Mouse (Mus musculus): ENCODE measurements around the gene Rtl8a. TPM values are rescaled to one million over a fixed set of nuclear protein-coding genes. Genes with fewer than 3 reads are reported as not detected.
"Not testable (repeated sequence)": the region's sequence is repeated elsewhere in the genome, so short reads cannot be mapped to it uniquely, and the experiment has no call there.

The Rtl8a gene
- total RNA-seq, 2 experiments from 2014 or later, result 92.8 to 118 TPM

DNA sequence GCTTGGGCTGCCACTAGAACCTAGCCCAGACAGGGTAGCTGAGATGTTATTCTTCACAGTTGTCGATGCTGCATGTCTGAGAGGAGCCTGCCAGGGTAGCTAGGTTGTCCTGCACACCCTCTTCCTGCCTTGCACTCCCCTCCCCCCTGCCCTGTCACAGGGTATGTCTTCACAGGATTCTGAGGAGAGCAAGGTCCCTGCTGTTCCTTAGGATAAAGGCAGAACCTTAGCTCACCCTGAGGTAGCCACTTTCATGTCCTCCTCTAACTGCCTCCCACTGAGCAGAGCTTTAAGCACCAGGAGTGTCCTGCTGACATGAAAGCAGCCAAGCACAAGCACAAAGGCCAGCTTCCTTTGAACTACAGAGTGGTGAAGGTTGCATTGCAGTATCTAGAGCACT lies 37.3 kb downstream of the Rtl8a start:
- DNase-seq; intact Hi-C loops (cut with DNase I; ENCODE audit: low total_unique reads): not testable (repeated sequence)

DNA sequence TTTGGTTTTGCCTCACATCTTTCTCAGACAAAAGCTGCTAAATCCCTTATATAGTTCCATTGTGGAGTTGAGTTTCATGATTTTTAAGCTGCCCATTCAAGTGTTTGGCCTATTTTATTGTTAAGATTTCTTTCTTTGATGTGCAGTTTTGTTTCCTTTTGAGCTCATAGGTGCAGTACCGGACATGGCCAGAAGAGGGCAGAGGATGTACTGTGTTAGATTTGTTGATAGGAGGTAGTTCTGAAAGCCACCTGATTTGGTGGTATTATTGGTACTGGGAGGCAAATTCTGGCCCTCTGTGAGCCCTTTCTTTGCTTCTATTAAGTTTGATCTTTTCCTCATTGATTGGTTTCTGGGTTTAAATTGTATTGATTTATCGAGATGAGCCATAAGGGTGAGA lies 43.5 kb downstream of the Rtl8a start:
- intact Hi-C loops (cut with DNase I; ENCODE audit: low total_unique reads), result not testable (repeated sequence)
- DNase-seq, result peak; percentile 21

Other genes with a start within 250 kb of the Rtl8a start
- not detected for gene Etd, start 208.8 kb downstream of the Rtl8a start, total RNA-seq (2021)
- gene Rtl8c, start 35.6 kb downstream of the Rtl8a start, total RNA-seq (2021), result 10 to 100 TPM; 10.5 to 14.2 TPM
- not detected for gene Gm14597, start 34.7 kb downstream of the Rtl8a start, total RNA-seq (2021)
- 100 to 1,000 TPM in 1 of 2 experiments, 10 to 100 TPM in 1; 88.7 to 100 TPM for gene Rtl8b, start 26.7 kb upstream of the Rtl8a start, total RNA-seq (2021)
- not detected for gene 4930502E18Rik, start 81.1 kb upstream of the Rtl8a start, total RNA-seq (2021)
- not detected for gene 1700013H16Rik, start 114.1 kb upstream of the Rtl8a start, total RNA-seq (2021)
- gene Zfp36l3, start 132.7 kb upstream of the Rtl8a start, total RNA-seq (2021), result not detected
- gene Xlr, start 154.0 kb upstream of the Rtl8a start, total RNA-seq (2021), result under 1 TPM; 0.27 to 0.41 TPM

All from gastrocnemius, postnatal 14 days (tissue).